Mouse (Mus musculus) lung, postnatal 14 days (tissue): Measurements from ENCODE around the gene Apoc1.
A peak's percentile ranks its signal among the peaks of the same experiment; 100 is the strongest.

ENCODE experiments used
- DNase-seq: peaks from one replicate; pipeline ENCODE4 v3.0.0; 2021

Gene Apoc1

GRCm38 (mm10) chr7:19691873-19692865, at the start of gene Apoc1:
Gene Apoc1 (minus strand): TSS chr7:19692660.
- peak; percentile 64 for DNase-seq

- DNase-seq = peak; percentile 32
Measured at GRCm38 (mm10) chr7:19741329-19742031, 49.0 kb upstream of the Apoc1 start.

- peak; percentile 37 for DNase-seq
Measured at GRCm38 (mm10) chr7:19740269-19740668, 47.8 kb upstream of the Apoc1 start.

GRCm38 (mm10) chr7:19738771-19739170, 46.3 kb upstream of the Apoc1 start:
- no peak for DNase-seq

- no peak for DNase-seq
Measured at GRCm38 (mm10) chr7:19736389-19737057, 44.1 kb upstream of the Apoc1 start.

- no peak for DNase-seq
Measured at GRCm38 (mm10) chr7:19734178-19734666, 41.8 kb upstream of the Apoc1 start.

GRCm38 (mm10) chr7:19726541-19726940, 34.1 kb upstream of the Apoc1 start:
- no peak for DNase-seq

- peak; percentile 61 for DNase-seq
Measured at GRCm38 (mm10) chr7:19724167-19724566, 31.7 kb upstream of the Apoc1 start.

GRCm38 (mm10) chr7:19722754-19723195, 30.3 kb upstream of the Apoc1 start:
- DNase-seq = peak; percentile 69

- DNase-seq = no peak
Measured at GRCm38 (mm10) chr7:19719200-19719599, 26.7 kb upstream of the Apoc1 start.

- no peak for DNase-seq
Measured at GRCm38 (mm10) chr7:19718297-19718952, 26.0 kb upstream of the Apoc1 start.

GRCm38 (mm10) chr7:19717346-19717745, 24.9 kb upstream of the Apoc1 start:
- DNase-seq = no peak

GRCm38 (mm10) chr7:19716822-19717221, 24.4 kb upstream of the Apoc1 start:
- no peak for DNase-seq

- DNase-seq = no peak
Measured at GRCm38 (mm10) chr7:19716055-19716682, 23.7 kb upstream of the Apoc1 start.

- DNase-seq = peak; percentile 98
Measured at GRCm38 (mm10) chr7:19715239-19716054, 23.0 kb upstream of the Apoc1 start, which contains the start of gene Tomm40. Gene Tomm40 (minus strand): TSS chr7:19715438.

GRCm38 (mm10) chr7:19714836-19715235, 22.4 kb upstream of the Apoc1 start:
- no peak for DNase-seq

GRCm38 (mm10) chr7:19713598-19713997, 21.1 kb upstream of the Apoc1 start:
- no peak for DNase-seq

GRCm38 (mm10) chr7:19713196-19713595, 20.7 kb upstream of the Apoc1 start:
- DNase-seq = no peak

- no peak for DNase-seq
Measured at GRCm38 (mm10) chr7:19712414-19712813, 20.0 kb upstream of the Apoc1 start.

GRCm38 (mm10) chr7:19710650-19711049, 18.2 kb upstream of the Apoc1 start:
- DNase-seq = no peak

- no peak for DNase-seq
Measured at GRCm38 (mm10) chr7:19705271-19705670, 12.8 kb upstream of the Apoc1 start.
